Mouse (Mus musculus): ENCODE data around the gene Pga5. TPM values are rescaled to one million over a fixed set of nuclear protein-coding genes. Genes with fewer than 3 reads are reported as not detected.

Gene Pga5
- polyA plus RNA-seq, 1 experiment from 2014 or later, result 0.07 TPM

- TF ChIP-seq EP300 (IDR thresholded peaks at IDR 0.05; ENCODE audit: low read depth) (no peak), CTCF (IDR thresholded peaks at IDR 0.05; ENCODE audit: low read depth) (no peak)
- Histone ChIP-seq H3K36me3 (replicated peaks; ENCODE audit: insufficient read depth, low read length) (no peaks in the 10 kb centered on the region), H3K9me3 (ENCODE audit: low read length) (no peaks in the 10 kb centered on the region), H3K4me2 (ENCODE audit: low read depth, low read length) (peak overlapping the region; percentile 78), H3K27me3 (ENCODE audit: insufficient read depth, low read length) (no peaks in the 10 kb centered on the region), H3K9ac (replicated peaks) (peak overlapping the region; percentile 83), H3K4me3 (ENCODE audit: low read depth, low read length) (no peak overlapping the region), H3K27ac (ENCODE audit: low read depth) (peak overlapping the region; percentile 97), H3K4me1 (ENCODE audit: insufficient read depth) (peaks cover 53% of the 10 kb centered on the region)
- 53% methylated on average over 3 of the region's 3 CpGs for WGBS (ENCODE audit: insufficient replicate concordance)
- ATAC-seq (peak; percentile 11; the same call in 1 of the 2 replicates), DNase-seq (peak; percentile 39)
These were observed 12.5 kb upstream of the Pga5 start for GRCm38 (mm10) chr19:10690336-10690735.

GRCm38 (mm10) chr19:10689470-10690166 lies 11.7 kb upstream of the Pga5 start:
- no peak for ATAC-seq
- Histone ChIP-seq H3K9me3 (ENCODE audit: low read length) (no peaks in the 10 kb centered on the region), H3K9ac (replicated peaks) (peak overlapping the region; percentile 83), H3K4me1 (ENCODE audit: insufficient read depth) (peaks cover 49% of the 10 kb centered on the region), H3K36me3 (replicated peaks; ENCODE audit: insufficient read depth, low read length) (no peaks in the 10 kb centered on the region), H3K27ac (ENCODE audit: low read depth) (peak overlapping the region; percentile 97), H3K27me3 (ENCODE audit: insufficient read depth, low read length) (no peaks in the 10 kb centered on the region), H3K4me2 (ENCODE audit: low read depth, low read length) (peak overlapping the region; percentile 78), H3K4me3 (ENCODE audit: low read depth, low read length) (peak overlapping the region; percentile 81)
- no peak for DNase-seq
- TF ChIP-seq EP300 (IDR thresholded peaks at IDR 0.05; ENCODE audit: low read depth) (no peak), CTCF (IDR thresholded peaks at IDR 0.05; ENCODE audit: low read depth) (no peak)
- WGBS (ENCODE audit: insufficient replicate concordance), result 50% methylated on average over 5 of the region's 5 CpGs

GRCm38 (mm10) chr19:10688537-10689352 lies 10.9 kb upstream of the Pga5 start, which contains the start of gene Vps37c:
Vps37c (plus strand) TSS chr19:10688735.
- under 1% methylated on average over 72 of the region's 74 CpGs for WGBS (ENCODE audit: insufficient replicate concordance)
- TF ChIP-seq CTCF (IDR thresholded peaks at IDR 0.05; ENCODE audit: low read depth), result peak; percentile 30
- TF ChIP-seq EP300 (IDR thresholded peaks at IDR 0.05; ENCODE audit: low read depth), result no peak
- no peaks in the 10 kb centered on the region for H3K27me3 ChIP-seq (ENCODE audit: insufficient read depth, low read length)
- peak within 1 kb of the TSS; percentile 81 for H3K4me3 ChIP-seq (ENCODE audit: low read depth, low read length)
- ATAC-seq, result peak; percentile 92
- peak within 1 kb of the TSS; percentile 83 for H3K9ac ChIP-seq (replicated peaks)
- DNase-seq, result peak; percentile 99
- H3K36me3 ChIP-seq (replicated peaks; ENCODE audit: insufficient read depth, low read length), result no peaks in the 10 kb centered on the region
- peaks cover 41% of the 10 kb centered on the region for H3K4me1 ChIP-seq (ENCODE audit: insufficient read depth)
- peak within 1 kb of the TSS; percentile 78 for H3K4me2 ChIP-seq (ENCODE audit: low read depth, low read length)
- H3K27ac ChIP-seq (ENCODE audit: low read depth), result peak within 1 kb of the TSS; percentile 97
- no peaks in the 10 kb centered on the region for H3K9me3 ChIP-seq (ENCODE audit: low read length)

DNA sequence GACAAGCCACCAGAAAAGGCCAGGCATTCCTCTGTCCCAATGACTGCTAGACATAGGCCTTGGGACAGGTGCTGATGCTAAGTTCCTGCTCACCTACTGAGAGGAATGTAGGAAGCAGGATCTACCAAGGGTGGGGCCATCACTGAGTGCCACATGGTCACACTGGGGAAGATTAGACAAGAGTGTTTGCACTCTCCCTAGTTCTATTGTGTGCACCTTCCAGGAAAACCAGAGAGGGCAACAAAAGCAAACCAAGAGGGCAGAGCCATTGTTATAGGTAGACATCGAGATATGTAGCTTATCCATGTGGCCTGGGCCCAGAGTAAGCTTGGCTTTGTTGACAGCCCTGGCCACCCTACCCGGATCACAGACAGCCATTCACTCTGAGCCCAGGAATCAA lies 7.9 kb upstream of the Pga5 start:
- Histone ChIP-seq H3K4me1 (ENCODE audit: insufficient read depth) (peaks cover 23% of the 10 kb centered on the region), H3K4me3 (ENCODE audit: low read depth, low read length) (no peak overlapping the region), H3K27me3 (ENCODE audit: insufficient read depth, low read length) (no peaks in the 10 kb centered on the region), H3K9me3 (ENCODE audit: low read length) (no peaks in the 10 kb centered on the region), H3K4me2 (ENCODE audit: low read depth, low read length) (no peak overlapping the region), H3K9ac (replicated peaks) (no peak overlapping the region), H3K27ac (ENCODE audit: low read depth) (no peak overlapping the region), H3K36me3 (replicated peaks; ENCODE audit: insufficient read depth, low read length) (no peaks in the 10 kb centered on the region)
- WGBS (ENCODE audit: insufficient replicate concordance), result 76% methylated on average over 2 of the region's 2 CpGs
- ATAC-seq, result no peak
- no peak for DNase-seq
- TF ChIP-seq EP300 (IDR thresholded peaks at IDR 0.05; ENCODE audit: low read depth), result no peak

- Histone ChIP-seq H3K4me1 (ENCODE audit: insufficient read depth) (peaks cover 17% of the 10 kb centered on the region), H3K27me3 (ENCODE audit: insufficient read depth, low read length) (no peaks in the 10 kb centered on the region), H3K9ac (replicated peaks) (no peak overlapping the region), H3K9me3 (ENCODE audit: low read length) (no peaks in the 10 kb centered on the region), H3K27ac (ENCODE audit: low read depth) (no peak overlapping the region), H3K4me2 (ENCODE audit: low read depth, low read length) (no peak overlapping the region), H3K4me3 (ENCODE audit: low read depth, low read length) (no peak overlapping the region), H3K36me3 (replicated peaks; ENCODE audit: insufficient read depth, low read length) (no peaks in the 10 kb centered on the region)
- TF ChIP-seq EP300 (IDR thresholded peaks at IDR 0.05; ENCODE audit: low read depth) (no peak), CTCF (IDR thresholded peaks at IDR 0.05; ENCODE audit: low read depth) (no peak)
- ATAC-seq (no peak), DNase-seq (no peak)
- WGBS (ENCODE audit: insufficient replicate concordance), result 81% methylated on average over 9 of the region's 9 CpGs
These were observed 7.2 kb upstream of the Pga5 start for GRCm38 (mm10) chr19:10685081-10685480.

DNA sequence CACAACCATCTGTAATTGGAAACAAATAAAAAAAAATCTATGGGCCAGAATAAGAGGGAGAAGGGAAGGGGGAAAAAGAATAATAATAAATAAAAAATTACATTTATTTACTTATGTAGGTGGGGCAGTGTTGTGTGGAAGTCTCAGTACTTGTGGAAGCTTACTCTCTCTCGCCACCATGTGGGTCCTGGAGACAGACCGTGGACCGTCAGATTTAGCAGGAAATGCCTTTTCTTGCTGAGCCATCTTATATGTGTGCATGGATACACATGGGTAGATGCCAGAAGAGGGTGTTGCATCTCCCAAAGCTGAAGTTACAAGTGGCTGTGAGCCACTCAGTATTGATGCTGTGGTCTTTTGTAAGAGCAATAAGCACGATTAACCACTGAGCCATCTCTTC lies 3.7 kb upstream of the Pga5 start:
- 35% methylated on average over 4 of the region's 4 CpGs for WGBS (ENCODE audit: insufficient replicate concordance)
- ATAC-seq, result no peak
- Histone ChIP-seq H3K4me1 (ENCODE audit: insufficient read depth) (no peaks in the 10 kb centered on the region), H3K9ac (replicated peaks) (no peak overlapping the region), H3K4me2 (ENCODE audit: low read depth, low read length) (no peak overlapping the region), H3K27ac (ENCODE audit: low read depth) (no peak overlapping the region), H3K27me3 (ENCODE audit: insufficient read depth, low read length) (no peaks in the 10 kb centered on the region), H3K4me3 (ENCODE audit: low read depth, low read length) (no peak overlapping the region), H3K9me3 (ENCODE audit: low read length) (no peaks in the 10 kb centered on the region), H3K36me3 (replicated peaks; ENCODE audit: insufficient read depth, low read length) (no peaks in the 10 kb centered on the region)
- TF ChIP-seq CTCF (IDR thresholded peaks at IDR 0.05; ENCODE audit: low read depth) (peak; percentile 28), EP300 (IDR thresholded peaks at IDR 0.05; ENCODE audit: low read depth) (no peak)
- DNase-seq, result no peak

All from liver, postnatal 0 days (tissue).